Mouse (Mus musculus): ENCODE data around the gene Gm49339. TPM values are rescaled to one million over a fixed set of nuclear protein-coding genes. Genes with fewer than 3 reads are reported as not detected.
"Not testable (repeated sequence)": the region's sequence is repeated elsewhere in the genome, so short reads cannot be mapped to it uniquely, and the experiment has no call there.

Gene Gm49339
- total RNA-seq (2012; rRNA removed) = not detected in 2 replicates
- polyA plus RNA-seq (2012; ENCODE audit: insufficient read depth in 1 of 2, insufficient read length in 2 of 2, low read depth in 1 of 2, low replicate concordance in 2 of 2, missing spikeins in 1 of 2) = not detected

GRCm38 (mm10) chr10:51480397-51480796 is at the start of gene Gm49339, which contains the start of gene Lilr4b:
Gene Gm49339 (plus strand): TSS chr10:51480612.
Gene Lilr4b (plus strand): TSS chr10:51480632.
- not testable (repeated sequence) for H3K9me3 ChIP-seq (replicated peaks; ENCODE audit: insufficient read depth, low read length); DNase-seq (ENCODE audit: low read depth, low spot score); H3K79me2 ChIP-seq (ENCODE audit: control insufficient read depth, insufficient read depth, low read length, poor library complexity); H3K27me3 ChIP-seq (ENCODE audit: control insufficient read depth in 1 of 2, insufficient read depth in 2 of 2, low read length in 2 of 2); H3K4me1 ChIP-seq (ENCODE audit: control insufficient read depth in 1 of 2, insufficient read depth in 2 of 2, low read length in 2 of 2); H3K27ac ChIP-seq (ENCODE audit: control insufficient read depth, low read depth, low read length); H3K4me3 ChIP-seq (ENCODE audit: control insufficient read depth in 1 of 2, insufficient read depth in 1 of 2, low read depth in 2 of 2, low read length in 2 of 2); H3K36me3 ChIP-seq (ENCODE audit: control insufficient read depth in 1 of 2, insufficient read depth in 2 of 2, low read length in 2 of 2); H3K9ac ChIP-seq (ENCODE audit: control insufficient read depth, low read depth, low read length, poor library complexity, severe bottlenecking)

GRCm38 (mm10) chr10:51432940-51433339 is 47.5 kb upstream of the Gm49339 start:
- peaks cover 0 to 10% of the 10 kb centered on the region in 2 experiments; a peak in 2 of 4 replicates for H3K36me3 ChIP-seq (ENCODE audit: control insufficient read depth in 1 of 2, insufficient read depth in 2 of 2, low read length in 2 of 2)
- no peaks in the 10 kb centered on the region for H3K9me3 ChIP-seq (replicated peaks; ENCODE audit: insufficient read depth, low read length)
- H3K27me3 ChIP-seq (ENCODE audit: control insufficient read depth in 1 of 2, insufficient read depth in 2 of 2, low read length in 2 of 2) = no peaks in the 10 kb centered on the region
- peaks cover 7 to 8% of the 10 kb centered on the region in 2 experiments for H3K4me1 ChIP-seq (ENCODE audit: control insufficient read depth in 1 of 2, insufficient read depth in 2 of 2, low read length in 2 of 2)
- H3K27ac ChIP-seq (ENCODE audit: control insufficient read depth, low read depth, low read length) = peak overlapping the region; percentile 36
- H3K79me2 ChIP-seq (ENCODE audit: control insufficient read depth, insufficient read depth, low read length, poor library complexity) = no peaks in the 10 kb centered on the region
- H3K9ac ChIP-seq (ENCODE audit: control insufficient read depth, low read depth, low read length, poor library complexity, severe bottlenecking) = no peak overlapping the region
- no peak overlapping the region for H3K4me3 ChIP-seq (ENCODE audit: control insufficient read depth in 1 of 2, insufficient read depth in 1 of 2, low read depth in 2 of 2, low read length in 2 of 2)
- DNase-seq (ENCODE audit: low read depth, low spot score) = peak; percentile 87
- TF ChIP-seq E2F4 (IDR thresholded peaks at IDR 0.05; ENCODE audit: borderline replicate concordance, low read depth, low read length) = no peak
- peak; percentile 91 for TF ChIP-seq MYC (IDR thresholded peaks at IDR 0.05; ENCODE audit: low read depth, low read length)
- peak; percentile 97 for TF ChIP-seq GATA1 (IDR thresholded peaks at IDR 0.05; ENCODE audit: low read depth, low read length)
- TF ChIP-seq ZMIZ1 (IDR thresholded peaks at IDR 0.05; ENCODE audit: low read depth, low read length) = no peak
- TF ChIP-seq CHD1 (IDR thresholded peaks at IDR 0.05; ENCODE audit: low read depth, low read length) = no peak
- peak; percentile 90 for TF ChIP-seq MAFK (IDR thresholded peaks at IDR 0.05; ENCODE audit: borderline replicate concordance, low read depth, low read length)
- no peak for TF ChIP-seq GABPA (IDR thresholded peaks at IDR 0.05; ENCODE audit: low read depth, low read length)
- peak; percentile 44; the same call in 1 of the 2 replicates for TF ChIP-seq TBP (IDR thresholded peaks at IDR 0.05; ENCODE audit: low read depth, low read length)
- no peak for TF ChIP-seq CTCF (IDR thresholded peaks at IDR 0.05 in 2 of 3, conservative IDR thresholded peaks at IDR 0.05 in 1 of 3; ENCODE audit: control insufficient read depth in 1 of 3, insufficient read depth in 1 of 3, low read depth in 2 of 3, low read length in 3 of 3, poor library complexity in 1 of 3, severe bottlenecking in 1 of 3)
- TF ChIP-seq MAX (IDR thresholded peaks at IDR 0.05; ENCODE audit: low read length) = 0 out of 2 replicates have a peak, but pooled peaks have one; percentile 30
- TF ChIP-seq MYB (IDR thresholded peaks at IDR 0.05; ENCODE audit: low read depth, low read length) = no peak
- TF ChIP-seq TAL1 (IDR thresholded peaks at IDR 0.05; ENCODE audit: low read length) = peak; percentile 72
- TF ChIP-seq POLR2AphosphoS2 (IDR thresholded peaks at IDR 0.05; ENCODE audit: low read length) = no peak
- no peak for TF ChIP-seq KAT2A (conservative IDR thresholded peaks at IDR 0.05; ENCODE audit: low read depth, low read length)
- no peak for TF ChIP-seq USF1 (IDR thresholded peaks at IDR 0.05; ENCODE audit: low read depth, low read length)
- TF ChIP-seq NRF1 (IDR thresholded peaks at IDR 0.05; ENCODE audit: insufficient read depth, low read depth, low read length, poor library complexity, severe bottlenecking) = no peak
- no peak for TF ChIP-seq ZC3H11A (IDR thresholded peaks at IDR 0.05; ENCODE audit: low read depth, low read length)
- no peak for TF ChIP-seq NELFE (IDR thresholded peaks at IDR 0.05; ENCODE audit: low read depth, low read length)
- TF ChIP-seq ELF1 (IDR thresholded peaks at IDR 0.05; ENCODE audit: low read depth, low read length) = 0 out of 2 replicates have a peak, but pooled peaks have one; percentile 11
- TF ChIP-seq MAZ (IDR thresholded peaks at IDR 0.05; ENCODE audit: low read depth, low read length) = peak; percentile 94
- TF ChIP-seq HCFC1 (IDR thresholded peaks at IDR 0.05; ENCODE audit: low read depth, low read length) = peak; percentile 37; the same call in 1 of the 2 replicates
- 0 out of 2 replicates have a peak, but pooled peaks have one; percentile 24 for TF ChIP-seq CHD2 (IDR thresholded peaks at IDR 0.05; ENCODE audit: low read length)
- TF ChIP-seq SIN3A (IDR thresholded peaks at IDR 0.05; ENCODE audit: low read length) = peak; percentile 70
- TF ChIP-seq UBTF (IDR thresholded peaks at IDR 0.05; ENCODE audit: borderline replicate concordance, insufficient read depth, low read depth, low read length) = no peak
- TF ChIP-seq MEF2A (IDR thresholded peaks at IDR 0.05; ENCODE audit: extremely low read depth, insufficient replicate concordance, low read depth, low read length, poor library complexity, severe bottlenecking) = peak; percentile 47; the same call in 1 of the 2 replicates
- TF ChIP-seq JUND (IDR thresholded peaks at IDR 0.05; ENCODE audit: low read depth, low read length) = no peak
- peak; percentile 97 for TF ChIP-seq RCOR1 (IDR thresholded peaks at IDR 0.05; ENCODE audit: low read depth, low read length)
- TF ChIP-seq ZNF384 (IDR thresholded peaks at IDR 0.05; ENCODE audit: low read depth, low read length) = peak; percentile 24; the same call in 1 of the 2 replicates
- TF ChIP-seq POLR2A (IDR thresholded peaks at IDR 0.05; ENCODE audit: control insufficient read depth in 1 of 2, insufficient read depth in 1 of 2, low read depth in 1 of 2, low read length in 2 of 2, poor library complexity in 1 of 2) = no peak
- no peak for TF ChIP-seq ZKSCAN1 (IDR thresholded peaks at IDR 0.05; ENCODE audit: low read depth, low read length)
- no peak for TF ChIP-seq RAD21 (IDR thresholded peaks at IDR 0.05; ENCODE audit: low read depth, low read length)
- peak; percentile 95 to 97 for TF ChIP-seq EP300 (IDR thresholded peaks at IDR 0.05; ENCODE audit: low read depth in 1 of 2, low read length in 2 of 2)
